Mouse (Mus musculus) testis, postnatal 14 days (tissue): ENCODE data around the gene Ice1.

ENCODE experiments used
- DNase-seq: peaks from one replicate; pipeline ENCODE4 v3.0.0; 2021; ENCODE audit warnings: low spot score

Gene Ice1

DNA sequence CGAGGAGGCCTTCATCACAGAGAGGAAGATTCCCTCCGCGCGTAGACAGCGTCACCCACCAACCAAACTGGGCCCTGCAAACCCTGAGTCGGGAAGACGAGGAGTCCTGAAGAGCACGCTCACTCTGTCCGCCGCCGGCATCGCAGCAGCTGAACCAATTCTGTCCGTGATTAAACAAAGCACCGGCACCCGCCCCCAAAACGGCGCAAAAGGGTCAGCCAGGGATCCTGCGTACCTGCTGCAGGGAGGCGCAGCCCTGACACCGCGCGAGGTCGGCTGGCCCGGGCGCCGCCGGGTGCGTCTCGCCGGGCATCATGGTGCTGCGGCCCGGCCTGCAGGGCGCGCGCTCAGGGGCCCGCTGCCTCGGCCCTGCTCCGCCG, at the start of gene Ice1:
Gene Ice1, minus strand, starts transcription at position 353 of the 380 bp plus-strand sequence.
- no peak for DNase-seq

DNA sequence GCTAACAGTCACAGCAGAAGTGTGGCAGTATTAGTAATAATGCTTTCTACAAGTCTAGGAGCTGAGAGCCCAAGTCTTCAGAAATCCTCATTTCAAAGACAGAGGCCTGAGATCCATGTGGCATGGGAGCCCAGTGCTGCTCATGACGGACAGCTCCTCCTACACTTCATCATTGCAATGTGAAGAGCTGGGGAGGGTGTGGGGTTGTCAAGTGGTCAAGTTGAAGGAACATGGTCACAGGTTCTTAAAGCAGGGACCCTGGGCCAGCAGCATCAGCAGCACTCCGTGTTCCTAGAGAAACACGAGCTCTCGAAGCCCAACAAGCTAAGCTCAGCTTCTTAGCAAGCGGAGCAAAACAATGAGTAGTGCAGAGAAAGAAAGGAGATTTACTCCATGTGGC, 48.4 kb upstream of the Ice1 start:
- no peak for DNase-seq

DNA sequence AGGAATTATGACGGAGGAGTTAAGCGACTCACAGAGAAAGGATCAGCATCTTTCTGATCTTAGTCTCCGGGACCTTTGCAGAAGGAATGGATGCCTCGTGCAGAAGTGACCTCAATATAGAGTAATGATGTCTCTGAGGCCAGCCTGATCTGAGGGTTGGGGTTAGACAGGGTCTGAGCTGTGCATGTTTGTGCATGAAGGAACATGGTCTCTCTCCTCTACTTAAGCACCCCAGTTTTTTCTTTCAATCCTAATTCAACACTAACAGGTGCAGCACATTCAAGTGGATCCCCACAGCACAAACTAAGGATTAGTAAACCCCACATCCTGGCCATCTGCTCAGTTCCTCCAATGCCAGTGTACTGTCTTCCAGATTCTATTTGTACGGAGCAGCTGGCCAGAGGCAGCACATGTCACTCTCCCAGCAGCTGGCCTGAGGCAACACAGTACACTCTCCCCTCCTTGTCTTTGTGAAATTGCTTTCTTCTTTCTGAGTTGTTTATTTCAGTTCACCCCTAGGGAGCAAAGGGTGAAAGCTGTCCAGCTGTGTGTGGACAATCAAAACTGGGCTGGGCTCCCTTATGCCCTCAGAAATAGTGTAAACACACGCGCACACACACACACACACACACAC, 47.7 kb upstream of the Ice1 start:
- DNase-seq = no peak

DNA sequence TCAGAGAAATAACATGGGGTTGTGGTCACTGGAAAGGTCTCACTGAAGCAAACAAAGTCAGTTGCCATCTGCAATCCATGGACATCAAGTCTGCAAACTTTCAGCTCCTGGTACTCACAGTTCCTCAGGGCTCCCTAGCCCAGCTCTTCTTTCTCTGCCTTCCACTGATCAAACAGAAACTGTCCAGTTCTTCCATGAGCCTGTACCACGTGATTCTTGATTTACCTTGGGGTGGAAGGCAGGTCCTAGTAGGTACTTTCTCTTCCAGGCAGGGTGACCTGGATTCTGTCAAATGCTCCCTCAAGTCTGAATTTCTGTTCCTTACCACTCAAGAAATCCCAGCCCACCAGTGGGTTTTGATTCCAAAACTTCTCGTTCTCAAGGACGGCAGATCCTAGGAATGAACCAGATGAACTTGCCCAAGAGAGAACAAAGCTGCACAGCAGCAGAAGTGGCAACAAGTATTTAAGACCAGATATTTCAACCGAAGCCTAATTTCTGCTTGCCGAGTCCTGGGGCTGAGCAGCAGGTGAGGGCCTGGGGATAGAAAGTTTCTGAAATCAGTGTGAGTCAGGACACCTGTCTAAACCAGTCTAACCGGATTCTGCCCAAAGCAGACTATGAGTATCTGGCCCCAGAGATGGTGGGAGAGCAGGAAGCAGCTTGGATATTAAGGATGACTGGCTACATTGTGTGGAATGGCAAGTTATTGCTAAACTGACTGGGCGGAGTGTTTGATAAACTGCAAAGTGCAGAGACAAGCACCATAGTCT, 44.2 kb upstream of the Ice1 start:
- DNase-seq = peak; percentile 78

DNA sequence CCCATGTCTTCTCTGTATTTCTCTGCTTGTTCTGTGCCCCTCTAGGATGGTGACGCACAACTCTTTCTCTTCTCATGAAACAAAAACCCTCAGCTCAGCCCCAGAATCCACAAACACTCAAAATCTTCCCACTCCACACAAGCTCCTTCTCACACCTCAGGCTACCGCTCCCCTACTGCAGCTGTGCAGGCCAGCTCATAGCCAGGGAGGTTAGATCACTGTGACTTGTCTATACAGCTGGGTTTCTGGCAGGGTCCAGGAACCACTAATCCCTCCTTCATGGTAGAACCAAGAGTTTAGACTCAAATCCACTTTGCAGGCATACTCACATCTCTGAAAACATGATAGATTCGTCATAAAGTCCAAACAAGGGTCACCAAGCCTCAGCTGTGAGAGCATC, 42.9 kb upstream of the Ice1 start:
- DNase-seq = no peak

DNA sequence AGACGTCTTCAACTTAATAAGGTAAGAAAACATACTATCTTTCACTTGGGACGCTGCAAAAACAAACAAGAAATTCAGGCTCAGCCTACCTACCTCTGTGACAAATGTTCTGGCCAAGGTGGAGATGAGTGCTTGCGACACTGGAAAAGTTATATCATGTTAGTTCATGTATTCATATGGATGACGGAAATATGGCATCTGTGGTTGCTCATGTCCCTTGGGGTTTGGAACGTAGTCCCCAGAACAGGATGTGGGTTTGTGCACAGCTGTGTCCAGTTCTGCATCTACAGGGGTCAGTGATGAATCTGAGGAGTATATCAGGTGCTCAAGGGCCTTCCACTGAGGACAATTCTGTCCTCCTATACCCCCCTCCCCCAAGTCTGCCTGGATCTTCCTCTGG, 40.3 kb upstream of the Ice1 start:
- no peak for DNase-seq

DNA sequence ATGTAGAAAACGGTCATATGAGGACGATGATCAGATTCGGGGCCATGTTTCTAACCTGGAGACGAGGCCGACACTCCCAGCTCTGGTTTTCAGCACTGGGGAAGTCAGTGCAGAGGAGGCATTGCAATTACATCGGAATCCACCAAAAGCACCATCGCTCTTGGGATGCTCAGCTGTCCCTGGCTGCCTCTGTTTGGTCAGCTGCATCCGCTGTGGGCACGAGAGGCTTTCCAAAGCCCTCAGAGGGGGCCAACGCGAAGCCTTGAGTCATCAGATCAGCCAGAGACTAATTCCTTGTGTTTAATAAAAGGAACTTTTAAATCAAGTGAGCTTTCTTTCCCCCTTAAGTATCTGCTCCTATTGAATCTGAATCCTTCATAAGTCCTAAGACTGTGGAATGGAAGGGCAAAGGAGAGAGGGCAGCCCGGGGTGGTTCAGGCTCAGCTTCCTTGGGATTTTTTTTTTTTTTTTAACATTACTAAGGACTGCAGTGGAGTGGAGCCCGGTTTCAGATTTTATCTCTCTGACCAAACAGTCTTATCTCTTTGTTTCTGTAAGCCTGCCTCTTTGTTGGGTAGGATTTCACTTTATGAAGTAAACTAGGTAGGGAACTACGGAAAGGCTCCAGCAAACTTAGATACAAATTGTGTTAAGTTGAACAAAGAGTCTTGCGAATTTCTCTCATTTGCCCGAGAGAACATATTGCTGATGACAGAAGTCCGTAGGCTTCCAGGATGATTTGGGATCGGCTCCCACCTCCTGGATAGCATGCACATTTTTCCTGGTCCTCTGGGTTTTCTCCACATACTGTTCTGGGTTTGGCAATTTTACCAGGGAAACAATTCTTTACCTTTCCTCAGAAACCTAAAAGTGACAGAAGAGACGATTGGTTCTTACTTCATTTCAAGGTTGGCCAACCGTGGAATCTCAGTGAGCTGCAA, 39.1 kb upstream of the Ice1 start:
- DNase-seq = no peak

DNA sequence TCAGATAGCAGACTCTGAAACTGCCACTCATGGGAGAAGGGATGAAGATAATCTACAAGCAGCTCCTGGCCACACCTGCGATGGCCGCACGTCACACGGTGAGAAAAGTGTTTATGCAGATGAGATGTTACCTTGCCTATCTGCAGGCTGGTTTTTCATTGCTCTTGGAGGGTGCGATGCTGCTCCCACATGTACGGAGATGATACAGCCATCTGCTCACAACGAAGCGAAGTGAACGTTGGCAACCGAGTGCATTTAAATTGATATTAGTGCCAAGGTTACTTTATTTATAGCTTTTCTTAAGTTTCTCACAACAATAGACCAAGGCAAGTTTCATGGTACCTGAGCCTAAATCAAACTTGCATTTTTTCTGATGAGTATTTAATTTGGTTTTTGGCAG, 37.6 kb upstream of the Ice1 start:
- DNase-seq = no peak

DNA sequence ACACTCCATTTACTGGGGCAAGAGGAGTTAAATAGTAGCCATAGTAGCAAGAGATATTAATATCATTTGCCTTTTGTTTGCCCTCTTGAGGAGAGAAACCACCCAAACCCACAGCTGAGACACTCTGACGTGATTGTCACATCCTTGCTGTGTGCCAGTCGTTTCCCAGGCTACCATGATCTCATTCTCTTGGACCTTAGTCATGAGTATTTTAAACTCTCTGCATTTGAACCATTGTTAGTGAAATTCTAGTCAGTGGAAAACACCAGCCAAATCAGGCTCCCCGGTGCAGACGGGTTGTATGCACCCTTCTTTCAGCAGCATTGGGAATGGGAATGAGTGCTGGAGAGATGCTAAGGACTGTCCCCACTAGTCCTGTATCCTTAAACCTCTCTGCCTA, 32.6 kb upstream of the Ice1 start:
- DNase-seq = no peak

DNA sequence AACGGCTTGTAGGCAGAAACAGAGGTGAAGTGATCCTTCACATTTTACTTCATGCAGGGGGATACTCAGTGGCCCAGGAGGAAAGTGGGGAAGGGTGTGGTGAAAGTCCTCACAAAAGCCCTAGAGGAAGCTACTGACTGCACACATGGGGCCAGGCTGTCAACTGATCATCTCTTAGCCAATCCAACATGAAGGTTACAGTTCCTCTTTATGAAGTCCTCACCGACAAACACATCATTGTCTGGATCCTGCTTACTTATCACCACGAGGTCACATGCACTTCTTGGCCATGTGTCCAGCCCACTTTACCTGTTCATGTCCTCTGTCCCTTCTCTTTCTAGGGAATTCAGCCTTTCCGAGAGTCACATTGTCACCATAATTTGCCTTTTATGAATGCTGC, 22.3 kb upstream of the Ice1 start:
- no peak for DNase-seq

DNA sequence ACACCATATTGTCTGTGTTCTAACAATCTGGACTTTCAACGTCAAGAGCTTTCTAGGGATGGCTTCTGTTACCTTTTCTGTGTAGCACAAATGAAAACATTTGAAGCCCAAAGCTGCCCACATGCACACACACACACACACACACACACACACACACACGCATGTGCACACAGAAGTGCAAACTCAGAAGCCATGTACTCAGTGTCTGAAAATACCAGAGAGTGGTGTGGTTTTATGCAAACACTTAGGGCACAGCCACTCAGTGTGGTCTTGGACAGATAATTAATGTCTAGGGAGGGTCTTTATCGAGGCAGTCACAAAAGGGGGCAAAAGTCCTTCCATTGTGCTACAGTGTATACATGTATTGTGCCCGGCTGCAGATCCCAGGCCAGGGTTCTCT, 19.3 kb upstream of the Ice1 start:
- DNase-seq = no peak

DNA sequence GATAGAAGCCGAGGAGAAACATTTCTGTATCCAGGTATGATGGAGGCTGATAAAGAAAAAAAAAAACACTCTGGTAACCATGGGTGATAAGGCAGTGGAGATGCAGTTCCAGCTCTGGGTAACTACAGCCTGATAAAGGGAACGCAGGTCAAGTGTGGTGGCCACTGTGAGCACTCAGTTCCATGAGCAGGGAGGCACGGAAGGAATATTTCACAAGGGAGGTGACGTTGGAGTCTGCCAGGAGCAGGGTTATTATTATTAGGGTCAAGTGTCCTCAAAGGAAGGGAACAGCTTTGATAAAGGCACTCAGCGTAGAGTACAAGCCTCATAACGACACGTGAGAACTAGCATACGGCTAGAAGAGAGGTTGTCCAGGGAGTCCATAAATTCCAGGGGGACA, 18.9 kb upstream of the Ice1 start:
- DNase-seq = no peak

DNA sequence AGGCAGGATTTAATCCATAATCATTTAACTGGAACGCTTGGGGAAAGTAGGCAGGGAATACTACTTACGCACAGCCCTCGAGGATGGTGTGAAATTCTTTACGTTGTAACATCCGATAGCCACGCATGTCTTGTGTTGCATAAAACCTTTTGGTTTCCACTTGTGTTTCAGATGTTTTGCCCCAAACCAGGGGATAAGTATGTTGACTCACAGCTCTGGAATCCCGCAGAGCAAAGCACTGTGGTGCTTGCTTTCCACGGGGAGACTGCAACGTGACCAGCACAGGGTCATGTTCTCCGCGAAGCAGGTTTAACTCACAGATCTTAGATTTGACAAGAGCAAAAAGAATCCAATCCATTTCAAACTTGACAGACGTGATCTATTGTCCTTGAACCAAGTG, 18.1 kb upstream of the Ice1 start:
- DNase-seq = no peak

DNA sequence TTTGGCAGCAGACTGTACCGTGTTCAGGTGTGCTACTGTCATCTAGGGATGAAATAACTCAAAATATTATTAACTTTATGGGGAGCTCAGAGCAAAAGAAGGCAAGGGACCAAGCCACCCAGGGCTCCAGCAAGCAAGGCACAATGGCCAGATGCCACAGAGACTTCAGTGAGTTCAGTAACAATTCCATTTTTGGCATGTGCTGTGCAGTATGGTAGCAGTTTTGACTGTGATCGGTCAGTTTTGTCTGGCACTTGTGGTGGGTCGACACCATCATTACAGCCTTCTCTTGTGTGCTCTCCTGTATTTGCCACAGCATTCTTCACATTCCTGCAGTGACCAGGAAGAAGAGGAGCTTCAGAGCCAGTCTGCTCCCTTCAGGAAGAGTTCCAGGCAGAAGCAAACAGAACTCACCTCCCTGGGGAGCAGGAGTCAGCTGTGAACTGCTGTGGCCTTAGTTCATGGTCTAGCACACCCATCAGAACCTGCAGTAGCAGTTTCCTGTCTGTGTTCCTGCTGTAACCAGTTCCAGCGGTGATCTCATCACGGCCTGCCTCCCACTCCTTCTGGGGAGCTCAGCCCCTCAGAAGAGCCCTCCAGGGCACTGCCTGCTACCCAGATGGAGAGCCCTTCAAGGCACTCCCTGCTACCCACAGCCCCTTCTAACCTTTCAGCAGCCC, 16.8 kb upstream of the Ice1 start:
- DNase-seq = no peak

DNA sequence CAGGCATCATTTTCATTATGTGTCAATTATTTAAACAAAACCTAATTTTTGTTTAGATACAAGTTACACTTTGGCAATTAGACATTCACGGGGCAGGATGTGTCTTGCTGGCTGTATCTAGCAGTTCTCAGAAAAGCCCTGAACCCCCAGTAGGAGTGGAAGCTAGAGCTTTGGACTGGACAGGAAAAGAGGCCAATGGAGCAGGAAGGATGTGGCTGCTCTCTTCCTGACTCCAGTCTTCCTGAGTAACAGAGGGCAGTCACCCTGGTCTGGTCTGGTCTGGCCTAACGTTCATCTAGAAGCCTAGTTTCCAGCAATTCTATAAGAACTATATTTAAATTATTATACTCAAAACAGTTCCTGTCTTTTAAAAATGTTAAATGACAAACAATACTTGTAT, 16.0 kb upstream of the Ice1 start:
- no peak for DNase-seq

DNA sequence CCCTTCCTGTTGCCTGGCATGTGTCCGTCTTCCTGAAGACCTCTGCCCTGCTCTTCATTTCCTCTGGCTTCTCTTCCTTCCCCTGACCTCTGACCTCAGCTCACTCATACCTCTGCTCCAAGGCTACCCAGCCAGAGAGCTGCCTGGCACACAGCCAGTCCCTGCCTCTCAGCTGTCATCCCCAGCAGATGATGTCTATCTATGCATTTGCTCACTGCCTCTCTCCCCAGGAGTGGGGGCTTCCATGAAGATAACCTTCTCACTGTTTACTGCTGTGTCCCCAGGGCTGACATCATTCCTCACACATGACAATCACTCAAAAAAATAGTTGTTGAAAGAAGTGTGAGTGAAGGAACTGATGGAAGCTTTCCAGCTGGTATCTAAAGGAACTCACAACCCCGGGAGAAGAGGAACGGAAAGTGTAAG, 12.6 kb upstream of the Ice1 start:
- no peak for DNase-seq

DNA sequence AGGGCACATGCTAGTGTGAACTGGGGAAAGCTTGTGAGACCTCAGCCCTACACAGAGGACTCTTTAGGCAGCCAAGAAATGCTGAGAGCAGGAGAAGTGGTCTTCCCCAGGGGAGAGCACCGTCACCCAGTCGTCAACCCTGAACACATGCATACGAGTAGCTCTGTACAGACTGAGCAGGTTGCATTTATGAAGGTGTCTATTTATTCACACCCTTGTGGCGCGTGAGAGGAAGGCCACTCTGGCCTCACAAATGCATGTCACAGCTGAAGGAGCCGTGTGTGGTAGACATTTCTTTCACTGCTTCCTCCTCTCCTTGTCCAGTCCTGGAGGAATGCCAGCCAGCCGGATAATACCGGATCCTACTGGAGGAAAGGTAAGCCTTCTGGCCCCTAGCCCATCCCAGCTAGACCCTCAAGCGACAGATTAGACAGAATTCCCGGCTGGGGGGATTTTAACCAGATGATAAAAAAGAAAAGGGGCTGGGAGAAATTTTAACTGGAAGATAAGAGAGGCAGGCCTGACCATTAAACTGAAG, 8.6 kb upstream of the Ice1 start:
- DNase-seq = no peak

DNA sequence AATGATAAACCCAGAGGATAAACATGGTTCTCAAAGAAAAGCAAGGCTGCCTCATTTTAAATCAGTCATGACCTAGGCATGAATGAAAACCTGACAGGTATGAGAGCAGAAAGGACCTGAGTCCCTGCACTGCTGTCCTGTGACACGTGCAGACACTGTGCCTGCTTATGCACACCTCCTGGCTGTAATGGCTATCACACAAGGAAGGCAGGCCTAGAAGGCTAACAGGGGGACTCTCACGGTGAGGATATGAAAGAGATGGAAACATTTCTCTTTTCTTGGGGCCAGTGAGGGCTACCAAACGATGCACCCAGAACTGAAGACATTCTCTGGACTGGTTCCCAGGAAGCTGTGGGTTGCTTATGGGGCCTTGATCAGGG, 6.6 kb upstream of the Ice1 start:
- no peak for DNase-seq

DNA sequence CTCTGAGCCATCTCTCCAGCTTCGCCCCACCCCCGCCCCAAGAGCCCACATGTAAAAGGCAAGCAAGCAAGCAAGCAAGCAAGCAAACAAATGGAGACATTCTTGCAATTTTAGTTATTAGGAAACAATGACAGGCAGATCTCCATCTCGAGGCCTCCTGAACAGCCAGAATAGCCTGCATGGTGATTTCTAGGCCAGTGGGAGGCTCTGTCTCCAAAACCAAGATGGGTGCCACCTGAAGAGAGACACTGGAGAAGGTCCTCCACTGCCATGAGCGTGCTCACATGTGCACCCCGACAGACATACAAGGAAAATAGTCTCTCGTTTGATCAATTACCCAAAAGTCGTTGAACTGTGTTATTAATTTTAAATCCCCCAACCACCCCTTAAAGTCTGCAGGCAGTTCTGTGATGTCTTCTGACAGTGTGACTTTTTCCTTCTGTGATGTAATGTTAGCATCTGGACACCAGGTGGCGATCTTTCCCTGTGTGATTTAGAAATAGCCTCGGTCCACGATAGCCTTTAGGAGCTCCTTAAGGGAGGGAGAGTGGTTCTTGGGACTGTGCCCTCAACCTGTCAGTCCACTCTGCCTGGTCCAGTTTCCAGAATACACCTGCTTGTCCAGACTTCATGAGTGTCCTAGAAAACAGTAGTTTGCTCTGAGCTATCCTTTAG, 6.1 kb upstream of the Ice1 start:
- DNase-seq = no peak

DNA sequence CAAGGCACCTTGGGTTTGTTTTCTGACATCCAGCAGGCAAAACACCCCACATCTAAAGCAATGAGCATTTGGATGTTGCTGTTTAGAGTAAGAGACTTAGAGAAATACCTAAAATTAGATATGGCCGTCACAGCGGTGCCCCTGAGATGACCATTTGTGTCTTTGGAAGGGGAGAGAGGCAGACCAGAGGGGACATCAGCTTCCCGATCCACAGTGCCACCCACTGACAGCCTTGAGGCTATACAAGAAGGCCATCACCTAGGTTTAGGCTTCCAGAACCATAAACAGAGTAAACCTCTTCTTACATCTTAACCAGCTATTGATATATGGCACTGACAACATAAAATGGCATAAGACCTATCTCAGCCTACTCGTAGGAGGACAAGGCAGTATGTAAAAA, 4.5 kb upstream of the Ice1 start:
- no peak for DNase-seq

DNA sequence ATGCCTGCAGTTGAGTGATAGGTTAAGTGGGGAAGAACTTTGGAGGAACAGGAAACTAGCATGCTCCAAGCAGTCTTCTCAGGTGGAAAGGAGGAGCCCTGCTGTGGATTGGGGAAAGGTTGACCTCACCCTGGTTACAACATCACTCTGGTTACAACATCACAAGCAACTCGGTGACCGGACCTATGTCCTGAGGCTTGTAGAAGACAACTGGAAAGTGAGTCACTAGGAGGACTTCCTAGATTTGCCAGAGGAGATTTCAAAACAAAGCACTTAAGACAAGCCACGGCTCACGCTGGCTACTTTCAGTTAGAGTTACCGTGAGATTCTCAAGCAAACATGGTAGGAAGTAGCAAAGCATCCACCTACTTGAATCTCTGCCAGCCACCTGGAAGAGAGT, 3.9 kb upstream of the Ice1 start:
- DNase-seq = no peak

DNA sequence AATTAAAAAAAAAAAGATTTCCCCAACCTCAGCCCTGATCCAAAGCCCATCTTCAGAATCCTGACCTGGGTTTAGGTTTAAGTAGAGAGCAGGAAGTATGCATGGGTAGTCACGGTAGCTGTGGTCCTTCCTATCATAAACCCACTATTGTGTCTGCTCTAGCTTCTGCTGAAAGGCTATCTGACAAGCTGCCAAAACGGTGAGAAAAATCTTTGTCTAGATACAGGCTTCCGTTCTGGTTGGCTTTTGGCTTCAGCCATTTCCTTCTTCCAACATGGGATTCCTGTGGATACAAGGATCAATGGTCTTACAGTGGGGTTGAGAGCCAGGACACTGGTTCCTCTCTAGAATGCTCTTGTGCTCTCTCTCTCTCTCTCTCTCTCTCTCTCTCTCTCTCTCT, 2.2 kb upstream of the Ice1 start:
- no peak for DNase-seq
